Mouse (Mus musculus): ENCODE data around the gene Tom1l2.

Gene Tom1l2

DNA sequence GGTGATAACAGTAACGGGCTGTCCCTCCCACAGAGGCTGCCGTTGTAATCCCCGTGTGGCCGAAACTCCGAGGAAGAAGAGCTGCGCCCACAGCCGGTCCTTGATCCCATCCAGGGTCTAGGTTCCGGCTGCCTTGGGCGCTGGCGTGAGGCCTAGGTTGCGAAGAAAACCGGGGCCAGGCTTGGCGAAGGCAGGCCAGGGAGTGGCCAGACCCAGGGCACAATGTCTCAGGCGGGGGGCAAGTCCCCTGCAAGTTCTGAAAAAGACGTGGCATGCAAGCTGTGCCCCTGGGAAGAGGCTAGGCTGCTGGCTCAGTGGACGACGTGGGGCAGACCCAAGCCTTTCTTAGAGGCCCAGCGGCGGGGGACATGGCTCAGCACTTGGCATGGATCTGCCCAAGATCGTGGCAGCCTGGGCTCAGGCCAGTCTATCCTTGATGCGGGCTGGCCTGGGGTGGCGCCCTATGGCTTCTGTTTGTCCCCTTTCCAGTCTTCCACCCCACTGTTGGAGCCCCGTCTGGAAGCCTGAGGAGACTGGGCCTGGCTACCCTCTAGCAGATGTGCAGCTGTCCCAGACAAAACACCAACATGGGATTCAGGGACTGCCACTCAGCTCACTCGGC is 154.6 kb downstream of the Tom1l2 start:
- peaks cover 78% of the 10 kb centered on the region for H3K36me3 ChIP-seq (ENCODE audit: insufficient read depth, low read length)
- TF ChIP-seq NANOG (IDR thresholded peaks at IDR 0.05; ENCODE audit: borderline replicate concordance, low read length) (no peak), CTCF (conservative IDR thresholded peaks at IDR 0.05; ENCODE audit: low read length) (no peak), POU5F1 (IDR thresholded peaks at IDR 0.05; ENCODE audit: borderline replicate concordance, low read length) (no peak)
- H3K27me3 ChIP-seq (ENCODE audit: insufficient read depth, low read length), result no peaks in the 10 kb centered on the region
- no peaks in the 10 kb centered on the region for H3K9me3 ChIP-seq (ENCODE audit: low read length)
- H3K4me1 ChIP-seq (replicated peaks; ENCODE audit: low read depth, low read length), result peaks cover 52% of the 10 kb centered on the region
- peak overlapping the region; percentile 39; the same call in 1 of the 2 replicates for H3K4me3 ChIP-seq (replicated peaks; ENCODE audit: low read length)

DNA sequence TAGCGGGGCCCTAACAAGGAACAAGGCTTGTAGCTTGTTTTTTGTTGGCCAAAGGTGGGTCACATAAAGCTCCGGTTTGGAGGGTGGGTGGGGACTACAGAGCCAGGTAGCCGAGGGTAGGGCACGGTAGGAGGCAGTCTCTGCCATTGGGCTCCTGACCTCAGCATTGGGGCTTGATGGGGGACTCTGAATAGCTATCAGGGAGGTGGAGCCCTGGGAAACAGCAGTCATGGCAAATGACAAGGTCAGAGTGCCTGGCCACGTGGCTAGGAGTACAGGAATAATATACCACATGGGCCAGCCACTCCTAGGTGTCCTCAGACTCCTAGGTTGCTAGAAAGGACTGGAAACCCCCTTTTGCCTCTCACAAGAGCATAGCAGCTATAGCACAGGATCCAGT is 156.4 kb downstream of the Tom1l2 start:
- H3K27me3 ChIP-seq (ENCODE audit: insufficient read depth, low read length), result no peaks in the 10 kb centered on the region
- peaks cover 69% of the 10 kb centered on the region for H3K36me3 ChIP-seq (ENCODE audit: insufficient read depth, low read length)
- peaks cover 46% of the 10 kb centered on the region for H3K4me1 ChIP-seq (replicated peaks; ENCODE audit: low read depth, low read length)
- no peaks in the 10 kb centered on the region for H3K9me3 ChIP-seq (ENCODE audit: low read length)
- no peak overlapping the region for H3K4me3 ChIP-seq (replicated peaks; ENCODE audit: low read length)
- TF ChIP-seq POU5F1 (IDR thresholded peaks at IDR 0.05; ENCODE audit: borderline replicate concordance, low read length) (no peak), NANOG (IDR thresholded peaks at IDR 0.05; ENCODE audit: borderline replicate concordance, low read length) (no peak)

DNA sequence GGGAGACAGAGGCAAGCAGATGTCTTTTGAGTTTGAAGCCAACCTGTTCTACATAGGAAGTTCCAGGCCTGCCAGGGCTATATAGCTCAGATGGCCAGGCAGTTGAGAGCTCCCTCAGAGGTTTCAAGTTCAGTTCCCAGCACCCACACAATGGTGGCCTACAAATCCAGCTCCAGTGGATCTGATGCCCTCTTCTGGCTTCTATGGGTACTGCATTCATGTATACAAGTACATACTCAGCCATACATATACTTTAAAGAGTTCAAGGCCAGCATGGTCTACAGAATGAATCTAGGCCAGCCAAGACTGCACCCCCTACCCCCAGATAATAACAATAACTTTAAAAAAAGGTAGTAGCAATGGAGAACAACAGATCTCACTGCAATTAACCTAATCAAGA is 157.6 kb downstream of the Tom1l2 start:
- no peaks in the 10 kb centered on the region for H3K9me3 ChIP-seq (ENCODE audit: low read length)
- TF ChIP-seq CTCF (conservative IDR thresholded peaks at IDR 0.05; ENCODE audit: low read length), result peak; percentile 74
- TF ChIP-seq POU5F1 (IDR thresholded peaks at IDR 0.05; ENCODE audit: borderline replicate concordance, low read length), result no peak
- H3K4me3 ChIP-seq (replicated peaks; ENCODE audit: low read length), result no peak overlapping the region
- peaks cover 69% of the 10 kb centered on the region for H3K36me3 ChIP-seq (ENCODE audit: insufficient read depth, low read length)
- H3K27me3 ChIP-seq (ENCODE audit: insufficient read depth, low read length), result no peaks in the 10 kb centered on the region
- H3K4me1 ChIP-seq (replicated peaks; ENCODE audit: low read depth, low read length), result peaks cover 44% of the 10 kb centered on the region

DNA sequence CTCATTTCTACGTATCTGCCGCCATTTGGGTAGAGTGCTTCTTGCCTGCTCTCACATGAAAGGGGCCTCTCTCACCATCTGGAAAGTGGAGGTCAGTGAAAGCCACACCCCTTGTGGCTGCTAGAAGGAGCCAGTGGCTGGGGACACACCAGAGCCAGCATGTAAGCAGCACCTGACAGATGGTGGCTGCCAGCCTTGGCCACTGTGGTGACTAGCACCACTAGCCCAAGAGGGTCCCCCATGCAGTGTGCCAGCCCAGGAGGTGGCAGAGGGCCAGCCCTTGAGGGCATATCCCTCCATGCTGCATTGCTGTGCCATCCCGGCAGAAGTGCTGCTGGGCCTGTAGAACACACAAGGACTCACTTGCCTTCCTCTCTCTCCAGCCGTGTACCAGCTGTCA is 159.1 kb downstream of the Tom1l2 start:
- Histone ChIP-seq H3K36me3 (ENCODE audit: insufficient read depth, low read length) (peaks cover 65% of the 10 kb centered on the region), H3K4me1 (replicated peaks; ENCODE audit: low read depth, low read length) (peaks cover 53% of the 10 kb centered on the region), H3K4me3 (replicated peaks; ENCODE audit: low read length) (no peak overlapping the region), H3K27me3 (ENCODE audit: insufficient read depth, low read length) (peaks cover 10% of the 10 kb centered on the region), H3K9me3 (ENCODE audit: low read length) (no peaks in the 10 kb centered on the region)
- TF ChIP-seq POU5F1 (IDR thresholded peaks at IDR 0.05; ENCODE audit: borderline replicate concordance, low read length), result no peak
- no peak for TF ChIP-seq CTCF (conservative IDR thresholded peaks at IDR 0.05; ENCODE audit: low read length)
- no peak for TF ChIP-seq NANOG (IDR thresholded peaks at IDR 0.05; ENCODE audit: borderline replicate concordance, low read length)

DNA sequence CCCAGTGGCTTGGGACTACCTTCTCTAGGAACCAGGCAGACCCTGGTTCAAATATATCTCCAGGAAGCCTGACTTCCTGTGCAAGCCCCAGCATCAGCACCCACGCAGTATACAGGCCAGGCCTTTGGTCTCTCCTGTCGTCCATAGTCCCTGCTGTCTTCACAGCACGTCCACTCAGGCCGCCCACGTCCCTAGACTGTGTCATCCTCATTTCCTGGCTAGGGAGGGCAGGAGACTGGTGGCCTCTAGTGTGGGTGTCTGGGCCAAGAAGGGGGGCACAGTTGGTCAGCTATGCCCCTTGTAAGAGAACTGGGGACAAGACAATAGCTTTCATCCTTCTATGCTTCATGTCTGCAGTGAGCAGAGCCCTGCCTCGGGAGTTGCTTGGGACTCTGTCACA is 160.2 kb downstream of the Tom1l2 start:
- peaks cover 65% of the 10 kb centered on the region for H3K36me3 ChIP-seq (ENCODE audit: insufficient read depth, low read length)
- peaks cover 20% of the 10 kb centered on the region for H3K27me3 ChIP-seq (ENCODE audit: insufficient read depth, low read length)
- H3K4me3 ChIP-seq (replicated peaks; ENCODE audit: low read length), result no peak overlapping the region
- TF ChIP-seq CTCF (conservative IDR thresholded peaks at IDR 0.05; ENCODE audit: low read length) (no peak), NANOG (IDR thresholded peaks at IDR 0.05; ENCODE audit: borderline replicate concordance, low read length) (no peak), POU5F1 (IDR thresholded peaks at IDR 0.05; ENCODE audit: borderline replicate concordance, low read length) (no peak)
- no peaks in the 10 kb centered on the region for H3K9me3 ChIP-seq (ENCODE audit: low read length)
- peaks cover 54% of the 10 kb centered on the region for H3K4me1 ChIP-seq (replicated peaks; ENCODE audit: low read depth, low read length)

DNA sequence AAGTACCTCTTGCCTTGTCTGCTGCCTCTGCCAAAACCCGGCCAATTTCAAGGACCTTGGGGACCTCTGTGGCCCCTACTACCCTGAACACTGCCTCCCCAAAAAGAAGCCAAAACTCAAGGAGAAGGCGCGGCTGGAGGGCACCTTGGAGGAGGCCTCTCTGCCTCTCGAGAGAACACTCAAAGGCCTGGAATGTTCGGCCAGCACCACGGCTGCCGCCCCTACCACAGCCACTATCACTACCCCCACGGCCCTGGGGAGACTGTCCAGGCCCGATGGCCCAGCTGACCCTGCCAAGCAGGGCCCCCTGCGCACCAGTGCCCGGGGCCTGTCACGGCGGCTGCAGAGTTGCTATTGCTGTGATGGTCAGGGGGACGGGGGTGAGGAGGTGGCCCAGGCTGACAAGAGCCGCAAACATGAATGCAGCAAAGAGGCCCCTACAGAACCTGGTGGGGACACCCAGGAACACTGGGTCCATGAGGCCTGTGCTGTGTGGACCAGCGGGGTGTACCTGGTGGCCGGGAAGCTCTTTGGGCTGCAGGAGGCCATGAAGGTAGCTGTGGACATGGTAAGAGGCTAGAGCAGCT is 162.6 kb downstream of the Tom1l2 start:
- no peaks in the 10 kb centered on the region for H3K9me3 ChIP-seq (ENCODE audit: low read length)
- peak overlapping the region; percentile 69 for H3K4me3 ChIP-seq (replicated peaks; ENCODE audit: low read length)
- peaks cover 66% of the 10 kb centered on the region for H3K4me1 ChIP-seq (replicated peaks; ENCODE audit: low read depth, low read length)
- H3K27me3 ChIP-seq (ENCODE audit: insufficient read depth, low read length), result peaks cover 41% of the 10 kb centered on the region
- H3K36me3 ChIP-seq (ENCODE audit: insufficient read depth, low read length), result peaks cover 74% of the 10 kb centered on the region
- TF ChIP-seq POU5F1 (IDR thresholded peaks at IDR 0.05; ENCODE audit: borderline replicate concordance, low read length) (no peak), NANOG (IDR thresholded peaks at IDR 0.05; ENCODE audit: borderline replicate concordance, low read length) (no peak)

DNA sequence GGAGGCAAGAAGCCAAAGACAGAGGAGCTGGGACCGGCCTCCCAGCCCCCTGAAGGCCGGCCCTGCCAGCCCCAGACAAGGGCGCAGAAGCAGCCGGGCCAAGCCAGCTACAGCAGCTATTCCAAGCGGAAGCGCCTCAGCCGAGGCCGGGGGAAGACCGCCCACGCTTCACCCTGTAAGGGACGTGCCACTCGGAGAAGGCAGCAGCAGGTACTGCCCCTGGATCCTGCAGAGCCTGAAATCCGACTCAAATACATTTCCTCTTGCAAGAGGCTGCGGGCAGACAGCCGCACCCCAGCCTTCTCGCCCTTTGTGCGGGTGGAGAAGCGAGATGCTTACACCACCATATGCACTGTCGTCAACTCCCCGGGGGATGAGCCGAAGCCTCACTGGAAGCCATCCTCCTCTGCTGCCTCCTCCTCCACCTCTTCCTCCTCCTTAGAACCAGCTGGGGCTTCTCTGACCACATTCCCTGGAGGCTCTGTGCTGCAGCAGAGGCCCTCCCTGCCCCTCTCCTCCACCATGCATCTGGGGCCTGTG is 163.1 kb downstream of the Tom1l2 start:
- Histone ChIP-seq H3K4me3 (replicated peaks; ENCODE audit: low read length) (peak overlapping the region; percentile 69), H3K27me3 (ENCODE audit: insufficient read depth, low read length) (peaks cover 41% of the 10 kb centered on the region), H3K9me3 (ENCODE audit: low read length) (no peaks in the 10 kb centered on the region), H3K36me3 (ENCODE audit: insufficient read depth, low read length) (peaks cover 78% of the 10 kb centered on the region), H3K4me1 (replicated peaks; ENCODE audit: low read depth, low read length) (peaks cover 71% of the 10 kb centered on the region)
- TF ChIP-seq CTCF (conservative IDR thresholded peaks at IDR 0.05; ENCODE audit: low read length), result no peak
- TF ChIP-seq POU5F1 (IDR thresholded peaks at IDR 0.05; ENCODE audit: borderline replicate concordance, low read length), result no peak
- TF ChIP-seq NANOG (IDR thresholded peaks at IDR 0.05; ENCODE audit: borderline replicate concordance, low read length), result no peak

DNA sequence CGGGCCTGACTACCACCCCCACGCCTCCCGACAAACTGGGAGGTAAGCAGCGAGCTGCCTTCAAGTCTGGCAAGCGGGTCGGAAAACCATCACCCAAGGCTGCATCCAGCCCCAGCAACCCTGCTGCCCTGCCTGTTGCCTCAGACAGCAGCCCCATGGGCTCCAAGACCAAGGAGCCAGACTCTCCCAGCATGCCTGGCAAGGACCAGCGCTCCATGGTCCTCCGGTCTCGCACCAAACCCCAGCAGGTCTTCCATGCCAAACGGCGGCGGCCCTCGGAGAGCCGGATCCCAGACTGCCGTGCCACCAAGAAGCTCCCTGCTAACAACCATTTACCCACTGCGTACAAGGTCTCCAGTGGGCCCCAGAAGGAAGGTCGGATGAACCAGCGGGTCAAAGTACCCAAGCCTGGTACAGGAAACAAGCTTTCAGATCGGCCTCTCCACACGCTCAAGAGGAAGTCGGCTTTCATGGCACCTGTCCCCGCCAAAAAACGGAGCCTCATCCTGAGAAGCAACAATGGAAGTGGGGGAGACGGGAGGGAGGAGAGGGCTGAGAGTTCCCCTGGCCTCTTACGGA is 164.3 kb downstream of the Tom1l2 start:
- H3K36me3 ChIP-seq (ENCODE audit: insufficient read depth, low read length), result peaks cover 71% of the 10 kb centered on the region
- H3K27me3 ChIP-seq (ENCODE audit: insufficient read depth, low read length), result peaks cover 46% of the 10 kb centered on the region
- TF ChIP-seq CTCF (conservative IDR thresholded peaks at IDR 0.05; ENCODE audit: low read length) (no peak), NANOG (IDR thresholded peaks at IDR 0.05; ENCODE audit: borderline replicate concordance, low read length) (no peak), POU5F1 (IDR thresholded peaks at IDR 0.05; ENCODE audit: borderline replicate concordance, low read length) (no peak)
- H3K4me3 ChIP-seq (replicated peaks; ENCODE audit: low read length), result peak overlapping the region; percentile 69
- no peaks in the 10 kb centered on the region for H3K9me3 ChIP-seq (ENCODE audit: low read length)
- H3K4me1 ChIP-seq (replicated peaks; ENCODE audit: low read depth, low read length), result peaks cover 83% of the 10 kb centered on the region
